Mouse (Mus musculus): ENCODE data around the gene Pabpc1l. TPM values are rescaled to one million over a fixed set of nuclear protein-coding genes. Genes with fewer than 3 reads are reported as not detected.
A peak's percentile ranks its signal among the peaks of the same experiment; 100 is the strongest.

Pabpc1l gene
- 0.10 and 0.18 TPM in 2 replicates for polyA plus RNA-seq (2012; rRNA removed)

DNA sequence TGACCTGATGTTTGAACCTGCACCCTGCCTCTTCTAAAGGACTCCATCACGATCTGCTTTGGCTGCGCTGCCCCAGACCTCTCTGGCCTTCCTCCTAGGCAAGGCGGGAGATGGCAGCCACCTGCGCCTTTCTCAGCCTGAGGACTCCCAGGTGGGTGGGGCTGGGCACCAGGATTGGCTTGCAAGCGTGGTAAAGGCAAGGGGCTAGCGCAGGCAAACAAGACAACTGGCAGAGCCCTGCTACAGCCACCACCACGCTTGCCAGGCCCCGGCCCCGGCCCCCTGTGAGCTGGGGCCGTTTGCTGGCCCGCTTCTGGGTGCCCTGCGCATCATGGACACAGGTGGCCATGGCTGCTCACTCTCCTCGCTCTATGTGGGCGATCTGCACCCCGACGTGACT, at the start of gene Pabpc1l:
Gene Pabpc1l, plus strand, starts transcription at position 301 of the 400 bp plus-strand sequence.
- H3K4me1 ChIP-seq (ENCODE audit: control insufficient read depth, insufficient read depth, insufficient read length, low read length): no peaks in the 10 kb centered on the region
- no peak within 1 kb of the TSS for H3K4me3 ChIP-seq (ENCODE audit: low read depth, low read length)
- no peaks in the 10 kb centered on the region for H3K27me3 ChIP-seq (ENCODE audit: control insufficient read depth, insufficient read depth, low read length)
- TF ChIP-seq POLR2A (IDR thresholded peaks at IDR 0.05; ENCODE audit: low read depth, low read length) (no peak), CTCF (IDR thresholded peaks at IDR 0.05; ENCODE audit: extremely low read depth, insufficient read length, insufficient replicate concordance, low read depth, low read length) (no peak)
- 84% methylated on average over 16 of the region's 16 CpGs for WGBS
- H3K27ac ChIP-seq (ENCODE audit: insufficient read depth, low read depth, low read length): no peak within 1 kb of the TSS
- H3K36me3 ChIP-seq (ENCODE audit: control insufficient read depth, insufficient read depth, low read length): no peaks in the 10 kb centered on the region

DNA sequence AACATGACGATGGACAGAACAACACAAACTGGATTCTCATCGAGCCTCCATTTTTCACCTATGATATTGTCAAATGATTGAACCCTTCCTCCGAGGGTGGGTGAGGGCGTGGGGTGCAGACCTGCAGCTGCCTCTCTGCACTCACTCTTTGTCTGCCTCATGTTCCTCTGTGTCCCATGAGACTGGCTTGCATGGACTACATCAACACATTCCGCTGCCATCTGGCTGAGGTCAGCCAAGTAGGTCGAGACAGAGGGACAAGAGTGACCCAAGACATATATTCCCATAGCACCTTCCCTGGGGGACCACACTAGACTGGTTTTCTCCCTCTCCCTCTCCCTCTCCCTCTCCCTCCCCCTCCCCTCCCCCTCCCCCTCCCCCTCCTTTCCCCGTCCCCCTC, 48.8 kb upstream of the Pabpc1l start:
- WGBS: 88% methylated on average over 6 of the region's 7 CpGs
- Histone ChIP-seq H3K36me3 (ENCODE audit: control insufficient read depth, insufficient read depth, low read length) (no peaks in the 10 kb centered on the region), H3K4me1 (ENCODE audit: control insufficient read depth, insufficient read depth, insufficient read length, low read length) (no peaks in the 10 kb centered on the region), H3K27me3 (ENCODE audit: control insufficient read depth, insufficient read depth, low read length) (no peaks in the 10 kb centered on the region), H3K27ac (ENCODE audit: insufficient read depth, low read depth, low read length) (no peak overlapping the region), H3K4me3 (ENCODE audit: low read depth, low read length) (no peak overlapping the region)
- TF ChIP-seq POLR2A (IDR thresholded peaks at IDR 0.05; ENCODE audit: low read depth, low read length) (no peak), CTCF (IDR thresholded peaks at IDR 0.05; ENCODE audit: extremely low read depth, insufficient read length, insufficient replicate concordance, low read depth, low read length) (no peak)

- Histone ChIP-seq H3K27me3 (ENCODE audit: control insufficient read depth, insufficient read depth, low read length) (no peaks in the 10 kb centered on the region), H3K4me3 (ENCODE audit: low read depth, low read length) (no peak overlapping the region), H3K4me1 (ENCODE audit: control insufficient read depth, insufficient read depth, insufficient read length, low read length) (no peaks in the 10 kb centered on the region), H3K36me3 (ENCODE audit: control insufficient read depth, insufficient read depth, low read length) (no peaks in the 10 kb centered on the region), H3K27ac (ENCODE audit: insufficient read depth, low read depth, low read length) (no peak overlapping the region)
- 56% methylated on average over 8 of the region's 8 CpGs for WGBS
- no peak for TF ChIP-seq CTCF (IDR thresholded peaks at IDR 0.05; ENCODE audit: extremely low read depth, insufficient read length, insufficient replicate concordance, low read depth, low read length)
- no peak for TF ChIP-seq POLR2A (IDR thresholded peaks at IDR 0.05; ENCODE audit: low read depth, low read length)
Measured at GRCm38 (mm10) chr2:163987233-163987632, 38.0 kb upstream of the Pabpc1l start.

GRCm38 (mm10) chr2:163992871-163993270, 32.4 kb upstream of the Pabpc1l start:
- H3K27ac ChIP-seq (ENCODE audit: insufficient read depth, low read depth, low read length): no peak overlapping the region
- no peak overlapping the region for H3K4me3 ChIP-seq (ENCODE audit: low read depth, low read length)
- H3K36me3 ChIP-seq (ENCODE audit: control insufficient read depth, insufficient read depth, low read length): peaks cover under 1% of the 10 kb centered on the region; the same call in 1 of the 2 replicates
- H3K4me1 ChIP-seq (ENCODE audit: control insufficient read depth, insufficient read depth, insufficient read length, low read length): peaks cover 3% of the 10 kb centered on the region; the same call in 1 of the 2 replicates
- 99% methylated on average over 2 of the region's 2 CpGs for WGBS
- H3K27me3 ChIP-seq (ENCODE audit: control insufficient read depth, insufficient read depth, low read length): no peaks in the 10 kb centered on the region
- TF ChIP-seq CTCF (IDR thresholded peaks at IDR 0.05; ENCODE audit: extremely low read depth, insufficient read length, insufficient replicate concordance, low read depth, low read length) (no peak), POLR2A (IDR thresholded peaks at IDR 0.05; ENCODE audit: low read depth, low read length) (no peak)

DNA sequence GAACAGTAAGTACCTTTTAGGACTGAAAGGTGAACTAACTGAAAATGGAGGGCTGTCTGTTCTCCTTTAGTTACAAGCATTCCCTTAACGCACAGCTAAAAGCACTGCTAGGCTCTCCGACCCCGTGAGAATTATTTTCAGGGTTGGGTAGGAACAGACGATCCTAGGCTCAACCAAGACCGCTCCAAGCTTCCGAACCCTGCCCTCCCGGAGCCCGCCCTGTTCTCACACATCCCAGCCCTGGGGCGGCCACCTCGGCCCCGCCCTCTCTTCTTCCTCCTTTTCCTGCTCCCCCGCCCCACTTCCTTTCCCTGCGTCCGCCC, 30.6 kb upstream of the Pabpc1l start, which contains the start of gene Ywhab:
Gene Ywhab, plus strand, starts transcription at position 307 of the 323 bp plus-strand sequence.
- TF ChIP-seq CTCF (IDR thresholded peaks at IDR 0.05; ENCODE audit: extremely low read depth, insufficient read length, insufficient replicate concordance, low read depth, low read length) (no peak), POLR2A (IDR thresholded peaks at IDR 0.05; ENCODE audit: low read depth, low read length) (no peak)
- Histone ChIP-seq H3K36me3 (ENCODE audit: control insufficient read depth, insufficient read depth, low read length) (peaks cover 3% of the 10 kb centered on the region; the same call in 1 of the 2 replicates), H3K4me3 (ENCODE audit: low read depth, low read length) (peak within 1 kb of the TSS; percentile 76), H3K27me3 (ENCODE audit: control insufficient read depth, insufficient read depth, low read length) (no peaks in the 10 kb centered on the region), H3K27ac (ENCODE audit: insufficient read depth, low read depth, low read length) (peak within 1 kb of the TSS; percentile 85), H3K4me1 (ENCODE audit: control insufficient read depth, insufficient read depth, insufficient read length, low read length) (peaks cover 3% of the 10 kb centered on the region; the same call in 1 of the 2 replicates)
- under 1% methylated on average over 14 of the region's 14 CpGs for WGBS

- H3K36me3 ChIP-seq (ENCODE audit: control insufficient read depth, insufficient read depth, low read length): peaks cover 3% of the 10 kb centered on the region; the same call in 1 of the 2 replicates
- H3K27ac ChIP-seq (ENCODE audit: insufficient read depth, low read depth, low read length): peak overlapping the region; percentile 85
- under 1% methylated on average over 65 of the region's 79 CpGs for WGBS
- TF ChIP-seq CTCF (IDR thresholded peaks at IDR 0.05; ENCODE audit: extremely low read depth, insufficient read length, insufficient replicate concordance, low read depth, low read length) (no peak), POLR2A (IDR thresholded peaks at IDR 0.05; ENCODE audit: low read depth, low read length) (peak; percentile 24; the same call in 1 of the 2 replicates)
- peaks cover 3% of the 10 kb centered on the region; the same call in 1 of the 2 replicates for H3K4me1 ChIP-seq (ENCODE audit: control insufficient read depth, insufficient read depth, insufficient read length, low read length)
- H3K4me3 ChIP-seq (ENCODE audit: low read depth, low read length): peak overlapping the region; percentile 76
- H3K27me3 ChIP-seq (ENCODE audit: control insufficient read depth, insufficient read depth, low read length): no peaks in the 10 kb centered on the region
Measured at GRCm38 (mm10) chr2:163994977-163995862, 30.0 kb upstream of the Pabpc1l start.

DNA sequence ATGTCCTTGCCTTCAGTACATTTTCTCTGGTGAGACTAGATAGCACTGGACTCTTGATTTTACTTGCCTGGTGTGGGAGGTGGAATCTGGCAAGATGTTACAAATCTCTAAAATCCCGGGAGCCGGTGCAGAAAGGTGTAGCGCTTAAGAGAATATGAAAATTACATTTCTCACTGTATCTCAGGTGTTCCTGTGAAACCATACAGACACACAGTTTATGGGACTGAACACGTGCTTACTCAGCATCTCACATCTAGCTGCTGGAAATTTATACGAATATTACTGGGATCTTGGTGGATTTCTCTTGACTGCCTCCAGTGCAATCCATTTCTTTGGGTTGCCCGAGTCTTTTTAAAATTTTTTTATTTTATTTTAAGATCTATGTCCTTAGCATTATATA, 29.0 kb upstream of the Pabpc1l start:
- peaks cover 3% of the 10 kb centered on the region; the same call in 1 of the 2 replicates for H3K36me3 ChIP-seq (ENCODE audit: control insufficient read depth, insufficient read depth, low read length)
- no peaks in the 10 kb centered on the region for H3K27me3 ChIP-seq (ENCODE audit: control insufficient read depth, insufficient read depth, low read length)
- WGBS: 39% methylated on average over 6 of the region's 6 CpGs
- peaks cover 3% of the 10 kb centered on the region; the same call in 1 of the 2 replicates for H3K4me1 ChIP-seq (ENCODE audit: control insufficient read depth, insufficient read depth, insufficient read length, low read length)
- no peak overlapping the region for H3K27ac ChIP-seq (ENCODE audit: insufficient read depth, low read depth, low read length)
- TF ChIP-seq POLR2A (IDR thresholded peaks at IDR 0.05; ENCODE audit: low read depth, low read length) (no peak), CTCF (IDR thresholded peaks at IDR 0.05; ENCODE audit: extremely low read depth, insufficient read length, insufficient replicate concordance, low read depth, low read length) (no peak)
- peak overlapping the region; percentile 43 for H3K4me3 ChIP-seq (ENCODE audit: low read depth, low read length)

Measured in small intestine, adult 2 months (tissue).